Mouse (Mus musculus): Measurements from ENCODE around the gene 1110032A03Rik. TPM values are rescaled to one million over a fixed set of nuclear protein-coding genes. Genes with fewer than 3 reads are reported as not detected.

Gene 1110032A03Rik
- 37.6 and 42.0 TPM in 2 replicates for polyA plus RNA-seq (2016; fragmentation: Nextera tagmentation; extraction: Ambion mirVana)

DNA sequence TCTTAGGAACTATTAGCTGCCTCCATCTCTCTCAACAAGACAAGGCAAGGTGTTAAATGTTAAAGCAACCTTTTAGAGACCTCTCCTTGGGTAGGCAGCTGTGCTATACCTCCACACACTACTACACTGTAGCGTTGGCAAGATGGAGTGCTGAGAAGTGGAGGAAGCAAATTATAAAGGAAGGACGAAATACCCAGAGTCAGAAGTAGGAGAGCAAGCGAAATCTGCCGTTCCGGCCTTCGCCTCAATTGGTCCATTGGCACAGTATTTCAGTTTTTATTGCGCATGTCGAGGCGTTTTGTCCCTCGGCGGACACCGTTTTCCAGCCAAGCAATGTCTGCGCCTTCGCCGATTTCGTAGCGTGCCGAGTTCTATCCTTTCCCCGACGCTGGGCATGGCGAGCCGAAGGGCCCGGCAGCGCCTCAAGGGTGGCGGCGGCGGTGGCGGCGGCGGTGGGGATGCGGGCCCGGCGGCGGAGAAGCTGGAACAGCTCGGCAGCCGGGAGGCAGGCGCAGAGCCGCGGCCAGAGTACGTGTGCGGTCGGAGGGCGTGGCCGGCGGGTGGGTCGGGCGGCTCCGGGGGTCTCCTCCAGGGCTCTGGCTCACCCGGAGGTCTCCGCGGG lies at the start of gene 1110032A03Rik, which contains the start of gene Alg9:
Gene 1110032A03Rik, minus strand, starts transcription at position 530 of the 622 bp plus-strand sequence.
Gene Alg9, plus strand, starts transcription at position 29 of the 622 bp plus-strand sequence.
- no peaks in the 10 kb centered on the region for H3K9me3 ChIP-seq
- H3K9ac ChIP-seq (replicated peaks), result peak within 1 kb of the TSS; percentile 88
- peak; percentile 91 for ATAC-seq (ENCODE audit: low FRiP score, low read depth)
- peak within 1 kb of the TSS; percentile 86 for H3K27ac ChIP-seq (replicated peaks)
- peaks cover 27% of the 10 kb centered on the region for H3K36me3 ChIP-seq
- peak within 1 kb of the TSS; percentile 96 for H3K4me3 ChIP-seq
- H3K4me1 ChIP-seq, result peaks cover 18% of the 10 kb centered on the region
- WGBS, result under 1% methylated on average over 50 of the region's 51 CpGs
- no peaks in the 10 kb centered on the region for H3K27me3 ChIP-seq
- peak within 1 kb of the TSS; percentile 84 for H3K4me2 ChIP-seq (replicated peaks)

DNA sequence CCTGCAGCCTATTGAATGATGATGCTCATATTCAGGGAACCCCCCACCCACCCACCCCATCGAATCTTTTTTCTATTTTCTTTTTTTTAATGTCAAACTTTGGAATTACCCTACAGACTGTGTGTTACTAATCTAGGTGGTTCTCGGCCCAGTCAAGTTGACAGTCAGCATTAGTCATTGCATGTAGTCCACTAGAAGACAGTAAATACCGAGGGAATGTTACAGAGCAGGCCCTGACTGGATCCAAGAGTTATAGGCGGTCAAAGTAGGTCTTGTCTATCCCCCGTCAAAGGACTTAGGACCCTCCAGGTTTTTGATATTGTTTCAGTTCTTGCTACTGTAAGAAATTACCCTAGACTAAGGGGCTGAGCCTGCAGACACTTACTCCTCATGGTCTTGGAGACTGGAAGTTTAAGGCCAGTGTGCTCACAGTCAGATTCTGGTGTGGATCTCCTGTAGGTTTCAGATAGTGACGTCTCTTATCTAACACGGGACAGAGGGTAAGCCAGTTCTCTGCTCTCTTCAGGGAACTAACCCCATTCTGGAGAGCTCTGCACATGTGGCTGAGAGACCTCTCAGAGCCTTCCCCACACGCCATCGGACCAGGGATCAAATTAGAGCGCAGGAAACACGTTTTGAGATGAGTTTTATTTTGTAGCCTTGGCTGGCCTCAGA lies 48.6 kb upstream of the 1110032A03Rik start:
- 93% methylated on average over 11 of the region's 11 CpGs for WGBS
- H3K27ac ChIP-seq (replicated peaks), result no peak overlapping the region
- no peaks in the 10 kb centered on the region for H3K27me3 ChIP-seq
- H3K9ac ChIP-seq (replicated peaks), result no peak overlapping the region
- ATAC-seq (ENCODE audit: low FRiP score, low read depth), result no peak
- H3K4me2 ChIP-seq (replicated peaks), result no peak overlapping the region
- H3K4me1 ChIP-seq, result no peaks in the 10 kb centered on the region
- no peaks in the 10 kb centered on the region for H3K9me3 ChIP-seq
- peaks cover 39% of the 10 kb centered on the region for H3K36me3 ChIP-seq
- H3K4me3 ChIP-seq, result no peak overlapping the region

DNA sequence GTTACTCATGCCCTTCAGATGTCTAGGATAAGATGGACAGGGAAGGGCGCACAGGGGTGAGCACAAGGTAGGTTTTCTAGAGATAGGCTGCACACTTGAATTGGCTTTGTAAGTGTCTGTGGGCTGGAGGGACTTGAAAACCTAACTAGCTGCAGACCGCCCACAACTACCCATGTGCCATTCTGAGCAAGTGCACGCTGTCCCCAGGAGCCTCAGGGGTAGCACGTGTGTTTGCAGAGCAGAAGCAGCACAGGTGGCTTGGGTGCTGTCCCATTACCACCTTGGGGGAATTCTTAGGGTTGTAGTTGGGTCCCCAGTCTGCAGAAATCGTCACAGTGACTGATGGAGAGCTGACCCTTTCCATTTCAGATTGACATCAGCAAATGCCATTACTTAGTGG lies 46.9 kb upstream of the 1110032A03Rik start:
- 95% methylated on average over 5 of the region's 5 CpGs for WGBS
- no peak overlapping the region for H3K27ac ChIP-seq (replicated peaks)
- H3K4me2 ChIP-seq (replicated peaks), result no peak overlapping the region
- no peak overlapping the region for H3K4me3 ChIP-seq
- H3K9ac ChIP-seq (replicated peaks), result no peak overlapping the region
- ATAC-seq (ENCODE audit: low FRiP score, low read depth), result no peak
- H3K36me3 ChIP-seq, result peaks cover 39% of the 10 kb centered on the region
- no peaks in the 10 kb centered on the region for H3K27me3 ChIP-seq
- H3K9me3 ChIP-seq, result no peaks in the 10 kb centered on the region
- H3K4me1 ChIP-seq, result no peaks in the 10 kb centered on the region

DNA sequence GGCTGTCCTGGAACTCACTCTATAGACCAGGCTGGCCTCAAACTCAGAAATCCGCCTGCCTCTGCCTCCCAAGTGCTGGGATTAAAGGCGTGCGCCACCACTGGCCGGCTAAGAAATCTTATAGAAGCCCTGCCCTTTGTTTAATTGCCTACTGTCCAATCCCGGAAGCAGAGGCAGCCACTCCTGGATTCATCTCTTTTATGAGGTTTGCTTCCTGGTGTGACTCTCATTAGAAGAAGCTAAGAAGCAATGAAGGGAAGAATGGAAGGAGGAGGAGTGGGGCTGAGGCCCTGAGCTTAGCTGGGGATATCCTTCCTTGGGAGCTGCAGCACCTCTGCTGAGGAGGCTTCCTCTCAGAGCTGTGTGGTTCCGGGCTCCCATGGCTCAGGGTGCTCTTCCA lies 46.3 kb upstream of the 1110032A03Rik start:
- no peak overlapping the region for H3K4me2 ChIP-seq (replicated peaks)
- no peak overlapping the region for H3K9ac ChIP-seq (replicated peaks)
- no peaks in the 10 kb centered on the region for H3K27me3 ChIP-seq
- 89% methylated on average over 6 of the region's 6 CpGs for WGBS
- no peaks in the 10 kb centered on the region for H3K4me1 ChIP-seq
- no peak overlapping the region for H3K4me3 ChIP-seq
- no peak for ATAC-seq (ENCODE audit: low FRiP score, low read depth)
- H3K36me3 ChIP-seq, result peaks cover 43% of the 10 kb centered on the region
- H3K9me3 ChIP-seq, result no peaks in the 10 kb centered on the region
- no peak overlapping the region for H3K27ac ChIP-seq (replicated peaks)

DNA sequence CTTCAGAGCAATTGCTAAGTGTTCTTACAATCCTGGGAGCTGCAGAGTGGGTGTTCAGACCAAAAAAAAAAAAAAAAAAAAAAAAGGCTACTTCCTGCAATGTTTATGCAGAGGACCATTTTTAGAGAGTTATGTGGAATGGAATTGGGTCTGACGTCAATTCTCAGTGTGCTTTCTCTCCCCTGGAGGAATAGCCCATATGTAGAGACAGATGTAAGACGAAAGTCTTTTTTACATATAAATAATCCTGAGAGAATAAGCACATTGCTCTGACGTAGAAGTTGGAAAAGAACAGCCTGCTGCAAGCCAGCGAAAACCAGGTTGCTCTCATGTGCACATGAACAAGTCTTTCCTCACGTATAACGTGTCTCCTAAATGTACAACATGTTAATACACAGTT lies 44.4 kb upstream of the 1110032A03Rik start:
- Histone ChIP-seq H3K9me3 (no peaks in the 10 kb centered on the region), H3K4me2 (replicated peaks) (no peak overlapping the region), H3K4me1 (no peaks in the 10 kb centered on the region), H3K4me3 (no peak overlapping the region), H3K36me3 (peaks cover 48% of the 10 kb centered on the region), H3K27me3 (no peaks in the 10 kb centered on the region), H3K27ac (replicated peaks) (no peak overlapping the region), H3K9ac (replicated peaks) (no peak overlapping the region)
- WGBS, result 91% methylated on average over 6 of the region's 6 CpGs
- ATAC-seq (ENCODE audit: low FRiP score, low read depth), result no peak

DNA sequence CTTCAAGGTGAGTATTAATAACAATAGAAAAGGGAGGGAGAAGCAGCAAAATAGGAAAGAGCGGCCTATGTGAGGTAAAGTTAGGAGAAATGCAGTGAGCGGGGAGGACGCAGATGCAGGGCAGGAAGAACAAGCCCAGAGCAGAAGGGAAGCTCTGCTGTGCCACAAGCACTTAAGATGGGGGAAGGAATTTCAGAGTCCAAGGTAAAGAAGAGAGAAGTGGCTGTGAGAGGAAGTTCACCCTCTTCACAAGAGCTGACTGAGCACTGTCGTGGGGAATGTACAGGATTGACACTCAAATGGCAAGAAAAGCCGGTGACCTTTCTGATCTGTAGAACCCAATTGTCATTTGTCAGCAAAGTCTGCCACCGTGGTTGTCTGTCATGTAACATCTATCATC lies 42.7 kb upstream of the 1110032A03Rik start:
- H3K27ac ChIP-seq (replicated peaks), result no peak overlapping the region
- ATAC-seq (ENCODE audit: low FRiP score, low read depth), result no peak
- H3K27me3 ChIP-seq, result no peaks in the 10 kb centered on the region
- no peak overlapping the region for H3K9ac ChIP-seq (replicated peaks)
- no peak overlapping the region for H3K4me3 ChIP-seq
- WGBS, result 92% methylated on average over 6 of the region's 6 CpGs
- H3K36me3 ChIP-seq, result peaks cover 50% of the 10 kb centered on the region
- H3K9me3 ChIP-seq, result no peaks in the 10 kb centered on the region
- no peaks in the 10 kb centered on the region for H3K4me1 ChIP-seq
- H3K4me2 ChIP-seq (replicated peaks), result no peak overlapping the region

DNA sequence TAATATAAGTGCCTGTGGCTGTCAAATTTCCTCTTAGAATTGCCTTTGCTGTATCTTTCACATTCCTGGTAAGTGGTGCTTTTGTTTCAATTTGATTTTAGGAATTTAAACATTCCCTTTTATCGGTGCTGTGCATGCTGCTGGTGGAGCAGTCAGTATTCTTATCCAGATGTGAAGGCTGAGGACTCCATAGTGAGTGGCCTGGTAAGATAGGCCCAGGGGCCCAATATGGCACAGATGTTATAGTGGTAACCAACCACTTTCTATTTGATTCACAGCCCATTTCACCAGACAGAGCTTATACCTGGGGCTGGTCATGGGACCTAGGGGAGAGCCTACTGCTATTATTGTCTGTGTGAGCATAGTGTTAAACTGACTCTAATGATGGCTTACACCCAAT lies 41.2 kb upstream of the 1110032A03Rik start:
- no peak for ATAC-seq (ENCODE audit: low FRiP score, low read depth)
- H3K36me3 ChIP-seq, result peaks cover 43% of the 10 kb centered on the region
- WGBS, result 100% methylated on average over 1 of the region's 1 CpGs

DNA sequence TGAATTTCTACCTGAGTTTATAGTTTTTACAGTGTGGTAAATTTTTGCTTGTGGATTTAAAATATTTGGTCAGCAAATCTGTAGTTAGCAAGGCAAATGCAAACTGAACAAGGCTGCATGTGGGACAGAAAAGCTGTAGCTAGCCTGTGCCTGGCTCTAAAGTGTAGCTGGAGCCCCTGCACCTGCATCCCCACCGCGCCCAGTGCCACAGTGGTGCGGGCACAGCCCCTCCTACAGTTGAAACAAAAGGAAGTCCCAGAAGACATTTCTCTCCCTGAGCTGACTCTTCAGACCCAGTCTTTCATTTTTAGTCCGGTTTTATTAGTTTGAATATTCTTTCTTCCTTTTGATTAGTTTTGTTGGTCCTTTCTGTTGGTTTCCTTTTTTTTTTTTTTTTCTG lies 40.3 kb upstream of the 1110032A03Rik start:
- Histone ChIP-seq H3K4me1 (no peaks in the 10 kb centered on the region), H3K36me3 (peaks cover 41% of the 10 kb centered on the region), H3K27ac (replicated peaks) (no peak overlapping the region), H3K27me3 (no peaks in the 10 kb centered on the region), H3K4me3 (no peak overlapping the region), H3K9me3 (no peaks in the 10 kb centered on the region), H3K4me2 (replicated peaks) (no peak overlapping the region), H3K9ac (replicated peaks) (no peak overlapping the region)
- WGBS, result 93% methylated on average over 4 of the region's 4 CpGs
- ATAC-seq (ENCODE audit: low FRiP score, low read depth), result no peak

More for the DNA sequence above, 41.2 kb upstream of the 1110032A03Rik start:
- no peak overlapping the region for H3K4me3 ChIP-seq
- H3K9me3 ChIP-seq, result no peaks in the 10 kb centered on the region
- no peaks in the 10 kb centered on the region for H3K4me1 ChIP-seq
- H3K4me2 ChIP-seq (replicated peaks), result no peak overlapping the region
- no peak overlapping the region for H3K9ac ChIP-seq (replicated peaks)
- no peaks in the 10 kb centered on the region for H3K27me3 ChIP-seq
- H3K27ac ChIP-seq (replicated peaks), result no peak overlapping the region

DNA sequence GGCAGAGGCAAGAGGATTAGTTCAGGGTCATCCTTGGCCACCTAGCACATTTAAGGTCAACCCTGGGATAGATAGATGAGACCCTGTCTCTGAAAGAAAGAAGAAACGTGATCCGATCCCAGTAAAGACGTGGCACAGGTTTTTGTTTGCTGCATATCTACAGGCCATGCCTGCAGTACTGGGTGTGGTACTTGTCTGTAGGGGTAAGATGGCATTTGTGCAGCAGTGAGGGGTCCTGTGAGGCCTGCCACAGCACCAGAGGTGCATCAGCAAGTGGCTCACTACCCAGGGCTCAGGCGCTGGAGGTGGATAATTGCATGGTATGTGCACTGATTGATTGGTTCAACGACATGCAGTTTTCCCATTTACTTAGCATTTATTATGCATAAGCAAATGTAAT lies 38.5 kb upstream of the 1110032A03Rik start:
- Histone ChIP-seq H3K36me3 (peaks cover 53% of the 10 kb centered on the region), H3K27ac (replicated peaks) (no peak overlapping the region), H3K9ac (replicated peaks) (no peak overlapping the region), H3K4me3 (no peak overlapping the region), H3K4me2 (replicated peaks) (no peak overlapping the region), H3K9me3 (no peaks in the 10 kb centered on the region), H3K27me3 (no peaks in the 10 kb centered on the region), H3K4me1 (no peaks in the 10 kb centered on the region)
- 94% methylated on average over 5 of the region's 5 CpGs for WGBS
- ATAC-seq (ENCODE audit: low FRiP score, low read depth), result no peak

DNA sequence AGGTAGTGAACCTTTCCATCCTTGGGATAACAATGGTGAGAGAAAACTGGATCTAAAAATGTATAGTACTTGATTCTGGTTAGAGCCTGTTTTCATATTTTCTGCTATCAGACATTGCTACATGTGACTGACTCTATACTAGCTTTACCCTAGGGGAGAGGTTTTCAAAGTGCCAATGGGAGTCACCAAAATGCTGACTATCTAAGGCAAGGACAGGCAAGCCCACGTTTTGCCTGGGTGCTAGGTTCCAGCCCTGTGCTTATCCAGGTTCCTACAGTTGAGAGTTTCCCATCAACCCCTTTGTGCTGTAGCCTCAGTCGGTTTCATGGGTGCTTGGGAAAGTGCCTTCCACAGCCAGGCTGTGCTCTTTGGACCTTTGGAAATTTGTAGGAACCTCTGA lies 36.4 kb upstream of the 1110032A03Rik start:
- Histone ChIP-seq H3K4me3 (no peak overlapping the region), H3K4me2 (replicated peaks) (no peak overlapping the region), H3K9ac (replicated peaks) (no peak overlapping the region), H3K36me3 (peaks cover 61% of the 10 kb centered on the region), H3K27ac (replicated peaks) (no peak overlapping the region), H3K9me3 (no peaks in the 10 kb centered on the region), H3K27me3 (no peaks in the 10 kb centered on the region), H3K4me1 (no peaks in the 10 kb centered on the region)
- 90% methylated on average over 2 of the region's 2 CpGs for WGBS
- no peak for ATAC-seq (ENCODE audit: low FRiP score, low read depth)

DNA sequence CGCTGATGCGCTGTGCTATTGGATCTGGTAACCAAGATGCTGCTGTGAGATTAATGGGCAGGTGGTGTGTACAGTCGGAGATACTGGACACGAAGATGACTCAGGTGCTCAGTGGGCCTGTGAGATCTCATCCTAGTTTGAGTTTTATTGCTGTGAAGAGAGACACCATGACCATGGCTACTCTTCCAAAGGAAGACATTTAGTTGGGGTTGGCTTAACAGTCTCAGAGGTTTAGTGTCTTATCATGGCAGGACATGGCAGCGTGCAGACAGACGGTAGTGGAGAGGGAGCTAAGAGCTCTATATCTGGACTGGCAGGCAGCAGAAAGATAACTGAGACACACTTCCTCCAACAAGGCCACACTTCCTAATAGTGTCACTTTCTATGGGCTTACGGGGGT lies 35.9 kb upstream of the 1110032A03Rik start:
- Histone ChIP-seq H3K9ac (replicated peaks) (no peak overlapping the region), H3K36me3 (peaks cover 61% of the 10 kb centered on the region), H3K4me3 (no peak overlapping the region), H3K27ac (replicated peaks) (no peak overlapping the region), H3K9me3 (no peaks in the 10 kb centered on the region), H3K27me3 (no peaks in the 10 kb centered on the region), H3K4me1 (no peaks in the 10 kb centered on the region), H3K4me2 (replicated peaks) (no peak overlapping the region)
- whole genome bisulfite sequencing, result 92% methylated on average over 7 of the region's 7 CpGs
- ATAC-seq (ENCODE audit: low FRiP score, low read depth), result no peak

DNA sequence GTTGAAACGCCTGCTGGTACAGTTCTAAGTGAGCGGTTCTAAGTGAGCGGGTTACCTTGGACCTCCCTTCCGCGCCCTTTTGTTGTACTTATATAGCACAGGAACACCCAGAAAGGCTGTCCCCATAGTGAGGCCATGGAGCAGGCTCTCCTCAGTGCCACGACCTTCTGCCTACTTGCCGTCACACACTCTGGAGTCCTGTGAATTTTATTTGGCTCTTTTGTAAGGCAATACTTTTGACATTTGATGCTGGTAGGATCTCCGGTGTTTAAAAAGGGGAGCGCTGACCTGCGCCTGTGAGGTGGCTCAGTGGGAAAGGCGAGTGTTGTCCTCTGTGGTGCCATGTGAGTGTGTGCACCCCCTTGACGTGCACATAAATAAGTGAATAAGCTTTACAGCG lies 33.8 kb upstream of the 1110032A03Rik start:
- Histone ChIP-seq H3K9me3 (no peaks in the 10 kb centered on the region), H3K27ac (replicated peaks) (no peak overlapping the region), H3K9ac (replicated peaks) (no peak overlapping the region), H3K36me3 (peaks cover 74% of the 10 kb centered on the region), H3K4me1 (no peaks in the 10 kb centered on the region), H3K4me3 (no peak overlapping the region), H3K27me3 (no peaks in the 10 kb centered on the region), H3K4me2 (replicated peaks) (no peak overlapping the region)
- 93% methylated on average over 13 of the region's 13 CpGs for WGBS
- ATAC-seq (ENCODE audit: low FRiP score, low read depth), result no peak

Measured in midbrain, embryonic 12.5 days (tissue).